Comparison of ENCODE assay signal across 11 mouse cellular contexts in genomic region chr5:150425038-150425437, GRCm38 (mm10).
"Had no signal": no experiment of that assay in that cellular context is flagged by ENCODE, and none has a peak within 500 bp of the region (broad histone marks: within the 10 kb centered on the region; RNA-seq: fewer than 3 reads in every experiment).

No protein-coding gene starts in this region.

- H3K27me3 ChIP-seq: limb, embryonic 13.5 days; neural tube, embryonic 12.5 days; stomach, embryonic 15.5 days had no signal

- H3K9me3 ChIP-seq: limb, embryonic 13.5 days; neural tube, embryonic 12.5 days; stomach, embryonic 15.5 days had no signal

- H3K4me3 ChIP-seq: limb, embryonic 13.5 days; neural tube, embryonic 12.5 days; stomach, embryonic 15.5 days had no signal

- H3K9ac ChIP-seq: limb, embryonic 13.5 days; liver, embryonic 14.5 days; neural tube, embryonic 12.5 days; stomach, embryonic 15.5 days had no signal

- H3K27ac ChIP-seq: limb, embryonic 13.5 days; liver, embryonic 14.5 days; neural tube, embryonic 12.5 days; stomach, embryonic 15.5 days had no signal

- H3K4me2 ChIP-seq: limb, embryonic 13.5 days; neural tube, embryonic 12.5 days; stomach, embryonic 15.5 days had no signal

- H3K36me3 ChIP-seq: stomach, embryonic 15.5 days had no signal

- DNase-seq: kidney, adult 18-20 months; kidney, postnatal 10 days; kidney, postnatal 4 days; left cerebral cortex, postnatal 4 days; lung, adult 18-20 months; right cerebral cortex, postnatal 14 days; thymus, postnatal 36 days had no signal

- H3K4me1 ChIP-seq: limb, embryonic 13.5 days; neural tube, embryonic 12.5 days; stomach, embryonic 15.5 days had no signal
